Mouse (Mus musculus) ovary, adult 18-20 months (tissue): ENCODE measurements at regions not wholly inside any gene's neighbourhood (a gene's known extent, or its start where the extent isn't known, plus 50 kb on each side); places are given as distances from the start of the nearest gene placed in this dataset.

Experiments used
- DNase-seq: peaks from one replicate; pipeline ENCODE4 v3.0.0; 2022; ENCODE audit warnings: low spot score, mixed read lengths

GRCm38 (mm10) chr6:51701253-51702020, 177.7 kb downstream of the Snx10 start:
- DNase-seq, result no peak

- no peak for DNase-seq
Observed at GRCm38 (mm10) chr6:51702456-51703171, 178.9 kb downstream of the Snx10 start.

GRCm38 (mm10) chr6:51708011-51708410, 184.3 kb downstream of the Snx10 start:
- DNase-seq, result no peak

GRCm38 (mm10) chr6:51708668-51709339, 185.1 kb downstream of the Snx10 start:
- DNase-seq, result no peak

- no peak for DNase-seq
Observed at GRCm38 (mm10) chr6:51709340-51710067, 185.8 kb downstream of the Snx10 start.

- DNase-seq, result no peak
Observed at GRCm38 (mm10) chr6:51710153-51710552, 186.5 kb downstream of the Snx10 start.

GRCm38 (mm10) chr6:51710926-51711615, 187.4 kb downstream of the Snx10 start:
- peak; percentile 67 for DNase-seq

- DNase-seq, result no peak
Observed at GRCm38 (mm10) chr6:51711616-51711970, 187.9 kb downstream of the Snx10 start.

- no peak for DNase-seq
Observed at GRCm38 (mm10) chr6:51715158-51715840, 191.6 kb downstream of the Snx10 start.

- no peak for DNase-seq
Observed at GRCm38 (mm10) chr6:51717386-51717785, 193.7 kb downstream of the Snx10 start.

GRCm38 (mm10) chr6:51720705-51721104, 197.0 kb downstream of the Snx10 start:
- DNase-seq, result no peak

GRCm38 (mm10) chr6:51723053-51723452, 199.4 kb downstream of the Snx10 start:
- no peak for DNase-seq

- DNase-seq, result no peak
Observed at GRCm38 (mm10) chr6:51727191-51727590, 203.5 kb downstream of the Snx10 start.

- no peak for DNase-seq
Observed at GRCm38 (mm10) chr6:51728816-51729562, 205.3 kb downstream of the Snx10 start.

GRCm38 (mm10) chr6:51730564-51731351, 207.1 kb downstream of the Snx10 start:
- no peak for DNase-seq

GRCm38 (mm10) chr6:51732298-51732895, 208.7 kb downstream of the Snx10 start:
- no peak for DNase-seq

GRCm38 (mm10) chr6:51736051-51736450, 212.3 kb downstream of the Snx10 start:
- no peak for DNase-seq

- no peak for DNase-seq
Observed at GRCm38 (mm10) chr6:51743105-51743660, 219.5 kb downstream of the Snx10 start.

GRCm38 (mm10) chr6:51744607-51745006, 220.9 kb downstream of the Snx10 start:
- no peak for DNase-seq
